22 mouse cellular contexts compared by ENCODE assay signal in the genomic region with DNA sequence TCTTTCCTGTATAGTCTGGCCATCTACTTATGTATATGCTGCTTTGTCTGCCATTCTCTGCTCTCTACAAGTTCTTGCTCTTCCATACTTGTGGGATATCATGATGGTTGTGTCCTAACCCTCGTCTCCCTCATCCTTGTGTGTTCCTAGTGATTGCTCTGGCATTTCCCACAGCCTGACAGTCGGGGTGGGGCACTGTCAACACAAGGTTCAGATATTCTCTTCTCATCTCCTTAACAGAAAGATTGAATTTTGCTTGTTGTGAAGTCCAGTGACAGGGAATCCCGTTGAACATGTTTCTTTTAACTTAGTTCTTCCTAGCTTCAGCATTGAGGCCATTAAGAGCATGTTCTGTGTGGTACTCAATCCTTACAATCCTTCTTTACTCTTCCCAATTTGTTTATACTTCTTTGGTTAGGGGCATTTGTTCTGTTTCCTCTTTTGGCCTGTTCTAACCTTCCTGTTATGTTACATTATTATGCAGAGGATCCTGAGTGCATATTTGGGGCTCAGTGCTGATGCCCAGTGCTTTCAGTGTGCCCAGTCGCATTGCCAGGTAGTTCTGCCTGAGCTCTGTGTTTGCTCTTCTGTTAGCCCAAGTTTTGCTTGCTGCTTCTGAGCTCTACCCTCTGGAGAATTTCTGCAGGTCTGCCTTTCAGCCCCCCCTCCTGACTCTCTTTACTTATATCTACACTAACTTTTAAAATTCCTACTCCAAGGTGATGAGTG. TPM values are rescaled to one million over a fixed set of nuclear protein-coding genes. Genes with fewer than 3 reads are reported as not detected.
"Had no signal": no experiment of that assay in that cellular context is flagged by ENCODE, and none has a peak within 500 bp of the region (broad histone marks: within the 10 kb centered on the region; RNA-seq: fewer than 3 reads in every experiment).

No protein-coding gene starts in this region.

- H3K27me3 ChIP-seq: liver, embryonic 15.5 days; lung, embryonic 15.5 days; megakaryocyte, embryonic 14.5 days; midbrain, embryonic 13.5 days; midbrain, embryonic 15.5 days; neural tube, embryonic 12.5 days; stomach, embryonic 15.5 days had no signal

- H3K36me3 ChIP-seq: liver, embryonic 15.5 days; lung, embryonic 15.5 days; midbrain, embryonic 13.5 days; midbrain, embryonic 15.5 days; neural tube, embryonic 12.5 days; stomach, embryonic 15.5 days had no signal

- DNase-seq: liver, postnatal 0 days; lung, adult 2 months; lung, postnatal 14 days; lung, postnatal 36 days; right cerebral cortex, postnatal 14 days; spleen, adult 18-20 months; thymus, adult 2 months; thymus, postnatal 25 days; thymus, postnatal 4 days had no signal

- ATAC-seq: liver, postnatal 0 days; lung, postnatal 0 days; midbrain, embryonic 13.5 days; midbrain, embryonic 15.5 days had no signal

- H3K9me3 ChIP-seq: liver, embryonic 15.5 days; lung, embryonic 15.5 days; megakaryocyte, embryonic 14.5 days; stomach, embryonic 15.5 days had no signal

- H3K9ac ChIP-seq: liver, embryonic 15.5 days; liver, postnatal 0 days; lung, embryonic 15.5 days; midbrain, embryonic 13.5 days; midbrain, embryonic 15.5 days; neural tube, embryonic 12.5 days; stomach, embryonic 15.5 days had no signal

- H3K4me3 ChIP-seq: liver, embryonic 15.5 days; lung, embryonic 15.5 days; megakaryocyte, embryonic 14.5 days; midbrain, embryonic 13.5 days; midbrain, embryonic 15.5 days; neural tube, embryonic 12.5 days; stomach, embryonic 15.5 days had no signal

- H3K4me2 ChIP-seq: liver, embryonic 15.5 days; lung, embryonic 15.5 days; midbrain, embryonic 11.5 days; midbrain, embryonic 13.5 days; midbrain, embryonic 15.5 days; neural tube, embryonic 12.5 days; stomach, embryonic 15.5 days had no signal

- H3K4me1 ChIP-seq: liver, embryonic 15.5 days; lung, embryonic 15.5 days; megakaryocyte, embryonic 14.5 days; midbrain, embryonic 13.5 days; midbrain, embryonic 15.5 days; neural tube, embryonic 12.5 days; stomach, embryonic 15.5 days had no signal

- H3K27ac ChIP-seq: liver, embryonic 15.5 days; lung, embryonic 15.5 days; midbrain, embryonic 13.5 days; midbrain, embryonic 15.5 days; neural tube, embryonic 12.5 days; stomach, embryonic 15.5 days; stomach, postnatal 0 days had no signal

RNA-seq across cellular contexts. Expression of a gene that starts 6.5 kb away (rescaled TPM):
- total RNA-seq: midbrain, postnatal 0 days had no signal
- polyA plus RNA-seq: liver, embryonic 15.5 days; liver, postnatal 0 days; lung, embryonic 15.5 days; lung, postnatal 0 days; midbrain, embryonic 11.5 days; midbrain, embryonic 13.5 days; midbrain, embryonic 15.5 days; midbrain, postnatal 0 days; neural tube, embryonic 12.5 days; neural tube, embryonic 14.5 days; stomach, embryonic 15.5 days; stomach, postnatal 0 days; urinary bladder, adult 2 months had no signal
